Mouse (Mus musculus): ENCODE results near the gene Lrrc42. TPM values are rescaled to one million over a fixed set of nuclear protein-coding genes. Genes with fewer than 3 reads are reported as not detected.

The Lrrc42 gene
- polyA plus RNA-seq (2014; fragmentation: Illumina TruSeq; extraction: RNeasy Lipid Tissue Mini Kit (QIAGEN cat#74804)): 52.7 TPM

DNA sequence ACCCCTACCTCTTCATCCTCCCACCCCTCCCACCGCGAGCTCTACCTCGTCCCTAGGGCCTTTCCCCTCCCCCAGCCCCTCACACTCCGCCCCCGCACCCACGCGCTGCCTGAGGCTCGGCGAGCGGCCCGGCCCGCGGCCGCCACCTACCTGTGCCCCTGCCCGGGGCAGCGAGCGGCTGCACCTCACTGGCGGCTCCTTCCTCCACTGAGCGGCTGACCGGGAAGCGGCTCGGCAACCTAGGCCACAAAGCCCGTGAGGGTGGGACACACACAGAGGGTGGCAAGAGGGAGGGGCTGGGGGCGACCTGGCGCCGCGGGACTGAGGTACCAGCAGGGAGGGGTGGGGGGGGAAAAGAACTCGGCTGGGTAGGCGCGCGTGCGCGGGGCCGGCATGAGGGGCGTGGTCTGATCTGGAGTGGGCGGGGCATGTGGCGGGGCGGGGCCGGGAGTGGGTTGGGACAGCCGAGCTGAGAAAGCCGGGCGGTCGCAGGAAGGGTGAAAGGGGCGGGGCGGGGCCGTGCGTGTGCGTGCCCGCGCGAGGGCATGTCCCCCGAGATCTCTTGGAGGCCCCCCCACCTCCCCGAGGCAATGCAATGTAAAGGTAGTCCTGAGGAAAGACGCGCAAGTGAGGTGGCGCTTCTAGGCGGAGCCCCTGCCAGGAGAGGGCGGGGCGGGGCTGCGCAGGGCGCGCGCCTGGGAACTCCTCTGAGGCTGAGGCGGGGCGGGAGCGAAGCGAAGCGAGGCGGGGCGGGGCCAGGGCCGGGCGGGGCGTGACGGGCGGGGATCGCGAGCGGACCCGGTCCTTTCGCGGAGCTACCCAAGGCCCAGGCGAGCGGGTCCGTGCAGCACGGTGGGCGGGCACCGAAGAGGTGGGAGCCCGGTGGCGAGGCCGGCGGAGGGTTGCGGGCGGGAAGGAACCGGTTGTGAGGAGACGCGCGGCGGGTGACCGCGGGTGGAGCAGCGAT lies at the start of gene Lrrc42, which contains the start of gene Hspb11:
TSS of gene Lrrc42 (minus strand) at position 408 of the 967 bp plus-strand sequence.
TSS of gene Hspb11 (plus strand) at position 469 of the 967 bp plus-strand sequence.

DNA sequence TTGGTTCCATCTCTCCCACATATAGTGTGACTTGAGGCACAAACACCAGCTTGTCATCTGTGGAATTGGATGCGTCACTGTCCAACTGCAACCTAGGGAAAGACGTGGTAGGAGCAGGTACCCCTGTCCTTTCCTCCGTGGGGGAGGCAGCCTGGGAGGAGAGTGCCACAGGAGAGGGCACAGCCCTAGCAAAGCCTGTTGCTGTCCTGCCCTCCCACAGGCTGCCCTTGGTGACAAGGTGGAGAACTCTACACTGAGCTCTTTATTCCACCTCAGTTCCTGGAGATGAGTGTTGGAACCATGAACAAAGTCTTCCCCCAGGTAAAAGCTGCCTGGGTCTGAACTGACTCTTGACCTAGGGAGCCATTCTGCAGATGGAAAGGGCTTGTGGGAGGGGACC lies 44.5 kb downstream of the Lrrc42 start, which contains the start of gene Ldlrad1:
TSS of gene Ldlrad1 (plus strand) at position 301 of the 400 bp plus-strand sequence.

Other genes with a start within 250 kb of the Lrrc42 start
- gene Mrpl37, start 186.7 kb downstream of the Lrrc42 start, polyA plus RNA-seq (2014; fragmentation: Illumina TruSeq; extraction: RNeasy Lipid Tissue Mini Kit (QIAGEN cat#74804)): 21.8 TPM
- 1.5 TPM for gene Cyb5rl, start 186.5 kb downstream of the Lrrc42 start, polyA plus RNA-seq (2014; fragmentation: Illumina TruSeq; extraction: RNeasy Lipid Tissue Mini Kit (QIAGEN cat#74804))
- gene Cdcp2, start 156.6 kb downstream of the Lrrc42 start, polyA plus RNA-seq (2014; fragmentation: Illumina TruSeq; extraction: RNeasy Lipid Tissue Mini Kit (QIAGEN cat#74804)): not detected
- 644 TPM for gene Tmem59, start 75.1 kb downstream of the Lrrc42 start, polyA plus RNA-seq (2014; fragmentation: Illumina TruSeq; extraction: RNeasy Lipid Tissue Mini Kit (QIAGEN cat#74804))
- 48.4 TPM for gene Tceanc2, start 74.4 kb downstream of the Lrrc42 start, polyA plus RNA-seq (2014; fragmentation: Illumina TruSeq; extraction: RNeasy Lipid Tissue Mini Kit (QIAGEN cat#74804))
- not detected for gene Ldlrad1, start 44.4 kb downstream of the Lrrc42 start, polyA plus RNA-seq (2014; fragmentation: Illumina TruSeq; extraction: RNeasy Lipid Tissue Mini Kit (QIAGEN cat#74804))
- gene Hspb11, start 61 bp upstream of the Lrrc42 start, polyA plus RNA-seq (2014; fragmentation: Illumina TruSeq; extraction: RNeasy Lipid Tissue Mini Kit (QIAGEN cat#74804)): 99.8 TPM
- gene Dio1, start 53.6 kb upstream of the Lrrc42 start, polyA plus RNA-seq (2014; fragmentation: Illumina TruSeq; extraction: RNeasy Lipid Tissue Mini Kit (QIAGEN cat#74804)): 1.3 TPM
- gene Yipf1, start 60.8 kb upstream of the Lrrc42 start, polyA plus RNA-seq (2014; fragmentation: Illumina TruSeq; extraction: RNeasy Lipid Tissue Mini Kit (QIAGEN cat#74804)): 36.7 TPM
- gene Ndc1, start 114.3 kb upstream of the Lrrc42 start, polyA plus RNA-seq (2014; fragmentation: Illumina TruSeq; extraction: RNeasy Lipid Tissue Mini Kit (QIAGEN cat#74804)): 63.8 TPM
- not detected for gene Glis1, start 181.1 kb upstream of the Lrrc42 start, polyA plus RNA-seq (2014; fragmentation: Illumina TruSeq; extraction: RNeasy Lipid Tissue Mini Kit (QIAGEN cat#74804))

Data from ovary, adult 10 weeks (tissue).